21 mouse cellular contexts compared by ENCODE assay signal in genomic region chr9:32703976-32704745, GRCm38 (mm10).
DNase-seq lines count a peak whose midpoint lies in the region; ATAC-seq and TF ChIP-seq lines count a peak whose summit lies in the region.
"Had no signal": no experiment of that assay in that cellular context is flagged by ENCODE, and none has a peak within 500 bp of the region (broad histone marks: within the 10 kb centered on the region; RNA-seq: fewer than 3 reads in every experiment).

No protein-coding gene starts in this region.

- H3K27me3 ChIP-seq in heart, postnatal 0 days (ENCODE audit: control insufficient read depth, insufficient read depth, low read length): no peaks in the 10 kb centered on the region
- no peaks in the 10 kb centered on the region for H3K27me3 ChIP-seq in lung, embryonic 16.5 days (ENCODE audit: control insufficient read depth, insufficient read depth, low read depth, low read length)
- peaks cover 41% of the 10 kb centered on the region for H3K27me3 ChIP-seq in forebrain, embryonic 13.5 days
- H3K27me3 ChIP-seq: CH12.LX; liver, embryonic 15.5 days had no signal

- no peak for TF ChIP-seq EP300 in heart, postnatal 0 days (IDR thresholded peaks at IDR 0.05; ENCODE audit: low read depth)

- no peak for ATAC-seq in heart, postnatal 0 days (ENCODE audit: insufficient read depth, low read depth)
- no peak for ATAC-seq in lung, embryonic 16.5 days (ENCODE audit: low read depth)
- ATAC-seq in forebrain, embryonic 13.5 days: no peak
- ATAC-seq: forebrain, embryonic 14.5 days; intestine, embryonic 16.5 days had no signal

- peaks cover 10% of the 10 kb centered on the region; the same call in 1 of the 2 replicates for H3K36me3 ChIP-seq in heart, postnatal 0 days (replicated peaks; ENCODE audit: control insufficient read depth, insufficient read depth, low read length)
- H3K36me3 ChIP-seq in lung, embryonic 16.5 days (ENCODE audit: control insufficient read depth, insufficient read depth, low read length): 0 out of 2 replicates have a peak, but pooled peaks cover 4% of the 10 kb centered on the region
- no peaks in the 10 kb centered on the region for H3K36me3 ChIP-seq in forebrain, embryonic 13.5 days (ENCODE audit: poor library complexity, severe bottlenecking)
- H3K36me3 ChIP-seq: hindbrain, embryonic 10.5 days; liver, embryonic 15.5 days had no signal

- peak overlapping the region; percentile 58 for H3K4me2 ChIP-seq in heart, postnatal 0 days (ENCODE audit: low read depth, low read length)
- no peak overlapping the region for H3K4me2 ChIP-seq in lung, embryonic 16.5 days (ENCODE audit: low read depth, low read length)
- H3K4me2 ChIP-seq in forebrain, embryonic 13.5 days: no peak overlapping the region
- H3K4me2 ChIP-seq: liver, embryonic 15.5 days had no signal

- DNase-seq in heart, postnatal 0 days (ENCODE audit: low spot score): no peak
- DNase-seq in heart, postnatal 4 days: no peak
- DNase-seq in lung, postnatal 25 days (ENCODE audit: low spot score): no peak
- peak; percentile 83 for DNase-seq in induced T-regulatory cell, adult 2 months (ENCODE audit: low read depth)
- peak; percentile 47 for DNase-seq in thymus, postnatal 0 days (ENCODE audit: low spot score)
- no peak for DNase-seq in adrenal gland, adult (ENCODE audit: inconsistent age in 2 of 2, low spot score in 1 of 2)
- DNase-seq: adrenal gland, adult 8-10 months; cerebellum, adult 11-12 months; cerebellum, postnatal 25 days; kidney, postnatal 10 days; left cerebral cortex, postnatal 4 days; midbrain, embryonic 14.5 days; right cerebral cortex, adult 18-20 months had no signal

- WGBS in heart, postnatal 0 days: 64% methylated on average over 7 of the region's 7 CpGs
- 73% methylated on average over 7 of the region's 7 CpGs for WGBS in lung, embryonic 16.5 days
- 76% methylated on average over 7 of the region's 7 CpGs for WGBS in forebrain, embryonic 13.5 days

- TF ChIP-seq CTCF in heart, postnatal 0 days (IDR thresholded peaks at IDR 0.05; ENCODE audit: low read depth): no peak

- H3K4me3 ChIP-seq in heart, postnatal 0 days (ENCODE audit: low read depth, low read length): no peak overlapping the region
- no peak overlapping the region for H3K4me3 ChIP-seq in lung, embryonic 16.5 days (ENCODE audit: low read length)
- no peak overlapping the region for H3K4me3 ChIP-seq in forebrain, embryonic 13.5 days
- H3K4me3 ChIP-seq: hindbrain, embryonic 10.5 days; layer of hippocampus, adult 2 months; liver, embryonic 15.5 days had no signal

- peak overlapping the region; percentile 46; the same call in 1 of the 2 replicates for H3K27ac ChIP-seq in heart, postnatal 0 days (ENCODE audit: low read depth)
- H3K27ac ChIP-seq in lung, embryonic 16.5 days (ENCODE audit: low read length): peak overlapping the region; percentile 27; the same call in 1 of the 2 replicates
- no peak overlapping the region for H3K27ac ChIP-seq in forebrain, embryonic 13.5 days
- H3K27ac ChIP-seq: hindbrain, embryonic 10.5 days; layer of hippocampus, adult 2 months; liver, embryonic 15.5 days had no signal

- H3K9me3 ChIP-seq in heart, postnatal 0 days (replicated peaks; ENCODE audit: control insufficient read depth, low read length): no peaks in the 10 kb centered on the region
- H3K9me3 ChIP-seq in lung, embryonic 16.5 days (ENCODE audit: control insufficient read depth, low read length): no peaks in the 10 kb centered on the region
- no peaks in the 10 kb centered on the region for H3K9me3 ChIP-seq in forebrain, embryonic 13.5 days (replicated peaks)
- H3K9me3 ChIP-seq: hindbrain, embryonic 10.5 days; liver, embryonic 15.5 days had no signal

- H3K4me1 ChIP-seq in heart, postnatal 0 days (ENCODE audit: control insufficient read depth, insufficient read depth): peaks cover 19% of the 10 kb centered on the region
- peaks cover 70% of the 10 kb centered on the region for H3K4me1 ChIP-seq in lung, embryonic 16.5 days (replicated peaks; ENCODE audit: control insufficient read depth, insufficient read depth, low read length)
- no peaks in the 10 kb centered on the region for H3K4me1 ChIP-seq in forebrain, embryonic 13.5 days

- no peak overlapping the region for H3K9ac ChIP-seq in heart, postnatal 0 days (replicated peaks; ENCODE audit: low read depth, low read length)
- no peak overlapping the region for H3K9ac ChIP-seq in lung, embryonic 16.5 days (ENCODE audit: low read length)
- H3K9ac ChIP-seq in forebrain, embryonic 13.5 days: no peak overlapping the region
- H3K9ac ChIP-seq: liver, embryonic 15.5 days had no signal

Comparison
In these comparisons a context has a peak if more than half of its experiments do, and no peak if none do; other contexts are left out.
1. DNase-seq: peak in induced T-regulatory cell, adult 2 months (single experiment) and thymus, postnatal 0 days (single experiment); none in heart, postnatal 0 days (single experiment), heart, postnatal 4 days (single experiment), lung, postnatal 25 days (single experiment) and adrenal gland, adult (0 of 2).